Mouse (Mus musculus) kidney, adult 8-10 months (tissue): Measurements from ENCODE around the gene Cox11.

Source experiments
- DNase-seq, 2 experiments: peaks; one replicate each; pipeline ENCODE4 v3.0.0; 2022

Cox11 gene

DNA sequence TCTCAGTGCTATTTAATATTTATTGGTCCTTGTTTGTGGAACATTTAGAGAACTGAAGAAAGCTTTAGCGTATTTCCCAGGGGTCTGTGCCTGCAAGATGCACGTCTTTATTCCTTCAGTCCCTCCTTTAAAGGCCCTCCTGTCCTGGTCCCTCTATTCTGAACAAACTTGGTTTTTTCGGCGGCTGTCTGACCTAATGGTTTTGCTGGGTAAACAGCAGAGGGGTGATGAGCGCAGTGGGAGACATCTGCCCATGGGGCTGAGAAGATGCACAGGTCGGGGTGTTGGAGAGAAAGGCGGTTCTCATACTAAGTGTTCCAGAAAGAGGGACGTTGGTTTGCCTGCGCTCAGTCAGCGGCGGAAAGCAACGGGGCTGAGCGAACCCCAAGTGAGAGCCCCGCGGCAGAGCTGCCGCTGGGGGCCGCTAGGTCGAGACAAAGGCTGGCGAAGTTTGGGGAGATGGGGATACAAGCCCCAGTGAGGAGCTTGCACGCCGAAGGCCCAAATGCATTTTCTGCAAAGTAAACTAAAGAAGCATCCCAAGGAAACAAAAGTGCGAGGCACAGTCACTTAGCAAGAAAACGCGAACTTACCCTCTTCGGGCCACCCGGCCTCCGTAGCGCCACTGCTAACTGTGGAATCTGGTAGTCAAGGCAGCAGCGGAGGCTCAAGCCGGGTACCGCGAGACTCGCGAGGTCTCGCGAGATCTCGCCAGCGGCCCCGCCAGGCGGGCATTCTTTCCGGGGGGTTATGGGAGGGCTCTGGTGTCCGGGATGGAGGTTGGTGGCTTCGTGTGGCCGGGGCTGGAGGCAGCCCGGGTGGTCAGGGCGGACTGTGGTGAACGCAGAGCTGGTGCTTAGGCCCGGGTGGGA, at the start of gene Cox11, which contains the start of gene Stxbp4:
Cox11 (plus strand) TSS at position 734 of the 872 bp plus-strand sequence.
Stxbp4 (minus strand) TSS at position 645 of the 872 bp plus-strand sequence.
- DNase-seq: peak; percentile 92 to 93

DNA sequence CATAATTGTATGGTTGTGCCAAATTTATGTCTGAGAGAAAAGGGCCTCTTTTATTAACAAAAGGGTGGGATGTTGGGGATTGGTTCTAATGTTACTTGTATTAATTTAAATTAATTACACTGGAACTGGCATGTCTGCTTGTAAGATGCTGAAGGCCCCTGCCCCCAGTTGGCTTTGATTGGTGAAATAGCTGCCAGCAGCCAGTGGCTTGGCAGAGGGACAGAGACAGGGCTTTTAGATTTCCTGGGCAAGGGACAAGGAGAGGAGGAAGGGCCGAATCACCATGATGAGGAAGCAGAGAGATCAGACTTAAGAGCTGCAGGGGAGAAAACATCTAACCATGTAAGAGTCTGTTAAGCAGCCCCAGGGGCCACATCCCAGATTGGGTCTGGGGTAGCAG, 47.0 kb upstream of the Cox11 start:
- DNase-seq: no peak

DNA sequence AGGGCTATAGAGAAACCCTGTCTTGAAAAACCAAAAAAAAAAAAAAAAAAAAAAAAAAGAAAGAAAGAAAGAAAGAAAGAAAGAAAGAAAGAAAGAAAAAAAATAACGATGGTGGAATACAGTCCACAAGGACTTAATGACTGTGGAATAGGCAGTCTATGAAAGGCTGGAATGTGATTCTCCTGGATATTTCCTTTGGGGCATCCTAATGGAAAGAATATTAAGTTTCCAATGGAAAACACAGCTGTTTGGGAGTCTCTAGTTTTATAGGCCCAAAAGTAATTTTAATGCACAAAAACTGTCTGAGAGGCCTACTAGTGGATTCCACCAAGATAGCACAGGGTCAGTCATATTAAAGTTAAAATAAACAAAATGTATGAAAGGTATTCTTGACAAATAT, 42.1 kb upstream of the Cox11 start:
- DNase-seq: no peak

DNA sequence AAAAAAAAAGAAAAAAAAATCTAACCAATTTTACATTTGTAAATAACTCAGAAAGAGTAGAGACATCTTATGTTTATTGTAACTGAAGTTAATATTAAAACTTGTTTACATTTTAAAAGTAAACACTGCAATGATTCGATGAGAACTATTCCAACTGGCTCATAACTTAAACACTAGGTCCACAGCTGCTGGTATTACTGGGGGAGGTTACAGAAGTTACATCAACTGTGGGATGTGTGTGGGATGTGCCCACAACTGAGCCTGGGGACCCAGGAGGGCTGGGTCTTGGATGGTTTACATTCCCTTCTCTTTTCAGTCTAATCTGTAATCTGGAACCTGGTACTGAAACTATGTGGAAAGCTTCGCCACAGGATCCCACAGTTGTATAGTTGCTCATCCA, 34.9 kb upstream of the Cox11 start:
- no peak for DNase-seq

DNA sequence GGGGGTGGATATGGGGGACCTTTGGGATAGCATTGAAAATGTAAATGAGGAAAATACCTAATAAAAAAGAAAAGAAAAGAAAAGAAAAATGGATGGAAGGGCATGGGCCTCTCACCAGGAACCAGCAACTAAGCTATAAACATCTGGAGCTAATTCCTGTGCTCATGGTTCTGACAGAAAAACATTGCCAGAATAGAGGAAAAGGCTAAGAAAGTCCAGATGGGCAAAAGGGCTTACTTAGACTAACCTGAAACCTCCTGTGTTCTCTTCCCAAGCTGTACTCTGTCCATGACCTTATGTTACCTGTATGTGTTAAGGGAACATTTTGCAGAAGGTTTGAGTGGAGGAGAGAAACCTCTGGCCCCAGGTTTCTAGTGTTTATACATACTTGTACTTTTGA, 25.9 kb upstream of the Cox11 start:
- no peak for DNase-seq

DNA sequence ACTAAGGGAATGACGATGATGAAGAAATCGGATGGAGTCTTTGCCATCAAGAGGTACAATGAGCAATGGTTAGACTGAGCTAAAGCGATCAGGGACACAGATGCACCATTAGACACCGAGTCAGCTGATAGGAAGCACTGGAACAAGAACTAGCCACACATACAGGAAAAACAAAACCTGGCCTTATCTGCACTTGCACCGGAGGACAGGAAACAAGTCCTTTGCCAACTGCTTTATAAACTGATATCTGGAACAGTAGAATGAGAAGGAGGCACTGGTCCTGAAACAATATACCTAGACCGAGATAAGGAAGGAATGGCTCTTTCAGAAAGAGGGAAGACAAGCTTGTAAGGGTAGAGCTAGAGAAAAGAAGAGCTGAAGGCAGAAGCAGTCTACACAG, 23.2 kb upstream of the Cox11 start:
- DNase-seq: no peak

DNA sequence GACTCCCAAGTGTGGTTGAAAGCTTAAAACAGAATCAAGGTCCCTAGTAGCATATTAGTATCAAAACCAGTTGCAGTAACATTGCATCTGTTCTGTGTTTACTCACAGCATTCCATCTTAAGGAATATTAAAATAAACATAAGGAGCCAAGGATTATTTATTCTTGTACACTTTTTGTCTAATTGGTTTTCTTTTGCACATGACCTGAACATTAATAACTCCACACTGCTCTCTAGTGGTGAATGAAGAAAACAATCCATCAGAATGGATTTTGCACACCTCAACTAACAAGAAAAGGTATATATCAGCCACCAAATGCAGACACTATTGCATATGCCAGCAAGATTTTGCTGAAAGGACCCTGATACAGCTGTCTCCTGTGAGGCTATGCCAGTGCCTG, 21.5 kb upstream of the Cox11 start:
- no peak for DNase-seq

DNA sequence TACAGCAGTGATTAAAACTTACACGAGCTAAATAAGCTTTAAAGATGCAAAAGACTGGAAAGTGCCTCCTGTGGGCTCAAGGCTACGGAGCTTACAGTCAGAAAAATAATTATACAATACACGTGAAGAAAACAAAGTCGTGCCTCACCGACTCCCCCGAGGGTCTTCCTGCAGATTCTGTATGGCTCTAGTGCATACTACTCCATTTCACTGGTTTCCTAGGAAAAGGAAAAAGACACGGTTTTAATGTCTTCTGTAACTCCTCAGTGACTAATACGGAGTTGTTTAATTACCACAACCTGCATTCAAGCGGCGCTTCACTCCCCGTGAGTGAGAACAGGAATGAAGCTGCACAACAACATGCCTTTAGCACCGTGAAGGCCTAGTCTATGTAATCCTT, 15.9 kb upstream of the Cox11 start:
- no peak for DNase-seq

DNA sequence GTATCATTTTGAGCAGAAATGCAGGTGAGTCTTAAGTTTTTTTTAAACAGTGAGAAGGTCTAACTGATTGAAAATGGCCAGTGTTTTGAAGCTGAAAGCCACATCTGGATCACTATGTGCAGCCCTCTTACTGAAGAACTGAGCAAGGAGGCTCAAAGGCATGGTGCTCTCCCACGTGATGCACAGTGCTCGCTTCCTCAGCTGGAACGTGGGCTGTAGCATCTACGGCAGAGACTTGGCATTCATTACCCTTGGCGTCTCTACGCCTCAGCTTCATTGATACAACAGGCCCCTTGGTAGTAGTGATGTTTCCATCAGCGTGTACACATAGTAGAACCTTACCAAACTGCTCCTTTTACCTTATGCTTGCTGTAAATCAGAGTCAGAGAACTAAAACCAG, 15.5 kb upstream of the Cox11 start:
- no peak for DNase-seq

DNA sequence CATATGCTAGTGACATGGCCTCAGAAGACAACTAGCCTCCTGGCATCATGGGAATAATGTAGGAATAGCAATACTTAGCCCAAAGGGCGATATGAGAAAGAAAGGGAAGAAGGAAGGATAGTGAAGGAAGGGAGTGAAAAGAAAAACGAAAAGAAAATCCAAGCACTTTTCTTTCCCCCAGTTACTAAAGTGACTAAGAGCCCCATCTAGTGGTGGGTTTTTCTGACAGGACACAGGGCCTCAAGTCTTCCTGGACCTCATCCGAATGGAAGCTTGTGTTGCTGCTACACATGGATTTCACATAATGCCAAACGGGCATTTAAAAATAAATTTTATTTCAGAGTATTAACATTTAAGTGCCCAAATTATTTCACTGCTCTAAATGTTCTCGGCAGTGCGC, 14.5 kb upstream of the Cox11 start:
- DNase-seq: no peak

DNA sequence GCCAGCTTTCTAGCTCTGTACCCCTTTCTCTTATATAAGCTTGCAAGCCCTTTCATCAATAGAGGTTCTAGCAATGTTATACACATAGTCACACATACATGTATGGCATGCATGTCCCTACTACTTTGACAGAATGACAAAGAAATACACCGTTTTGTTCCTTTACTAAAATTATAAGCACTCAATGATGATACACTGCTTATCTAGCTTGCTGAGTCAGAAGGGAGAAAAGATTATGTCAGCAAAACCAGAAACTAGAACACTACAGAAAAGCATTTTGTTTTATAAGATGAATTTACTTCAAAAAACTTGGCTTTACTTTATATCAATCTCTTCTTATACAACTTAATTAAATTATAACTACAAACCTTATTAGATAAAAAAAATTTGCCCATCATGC, 12.8 kb upstream of the Cox11 start:
- no peak for DNase-seq

DNA sequence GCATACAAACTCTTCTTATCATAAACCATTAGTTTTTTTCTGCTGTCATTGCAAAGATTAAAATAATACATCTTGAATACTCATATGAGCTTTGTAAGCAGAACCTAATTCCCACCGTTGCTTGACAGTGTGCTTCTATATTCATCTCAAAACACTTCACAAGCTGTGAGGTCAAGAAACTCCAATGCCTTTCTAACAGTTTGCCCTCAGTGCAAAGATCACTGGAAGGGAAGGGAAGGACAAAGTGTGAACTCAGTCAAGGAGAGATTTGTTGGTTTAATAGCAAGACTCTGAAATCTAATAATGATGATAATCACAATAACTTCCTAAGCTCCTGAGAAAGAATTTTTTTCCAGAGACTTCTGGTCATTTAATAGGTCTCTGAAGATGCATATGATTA, 10.2 kb upstream of the Cox11 start:
- peak; percentile 49 to 55 for DNase-seq

DNA sequence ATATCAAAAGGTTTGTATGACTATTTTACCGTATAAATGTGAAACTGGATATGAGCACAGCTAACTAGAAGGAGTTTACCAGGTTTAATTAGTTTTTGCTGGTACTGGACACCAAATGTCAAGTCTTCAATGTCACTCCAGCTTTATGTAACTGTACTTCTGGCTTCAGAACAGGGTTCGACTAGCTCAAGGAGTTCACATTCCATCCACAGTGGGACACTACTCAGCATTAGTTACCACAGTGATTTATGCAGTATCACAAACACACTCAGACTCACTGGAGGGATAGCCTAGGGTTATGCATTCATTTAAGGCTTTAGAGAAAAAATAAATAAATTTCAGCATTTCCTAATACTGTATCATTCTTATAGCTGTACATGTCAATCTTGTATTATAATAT, 5.5 kb upstream of the Cox11 start:
- DNase-seq: peak in 1 of 2 experiments; percentile 72

DNA sequence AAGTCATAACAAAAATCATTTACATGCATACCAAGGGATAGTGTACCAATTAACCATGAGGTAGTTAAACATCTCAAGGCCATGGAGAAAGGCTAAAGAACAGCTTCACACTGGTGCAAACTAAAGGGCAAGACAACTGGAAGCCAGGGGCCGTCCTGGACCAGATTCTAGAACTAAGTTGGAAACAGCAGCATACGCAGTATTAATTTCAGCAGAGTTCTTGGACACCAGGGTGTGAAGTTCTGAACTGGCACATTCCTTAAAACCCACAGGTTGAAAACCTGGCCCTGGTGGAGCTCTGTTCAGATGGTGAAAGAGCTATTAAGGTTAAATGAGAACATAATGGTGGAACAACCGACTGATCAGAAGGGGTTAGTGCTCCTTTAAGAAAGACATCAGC, 3.3 kb upstream of the Cox11 start:
- DNase-seq: peak; percentile 27 to 30

DNA sequence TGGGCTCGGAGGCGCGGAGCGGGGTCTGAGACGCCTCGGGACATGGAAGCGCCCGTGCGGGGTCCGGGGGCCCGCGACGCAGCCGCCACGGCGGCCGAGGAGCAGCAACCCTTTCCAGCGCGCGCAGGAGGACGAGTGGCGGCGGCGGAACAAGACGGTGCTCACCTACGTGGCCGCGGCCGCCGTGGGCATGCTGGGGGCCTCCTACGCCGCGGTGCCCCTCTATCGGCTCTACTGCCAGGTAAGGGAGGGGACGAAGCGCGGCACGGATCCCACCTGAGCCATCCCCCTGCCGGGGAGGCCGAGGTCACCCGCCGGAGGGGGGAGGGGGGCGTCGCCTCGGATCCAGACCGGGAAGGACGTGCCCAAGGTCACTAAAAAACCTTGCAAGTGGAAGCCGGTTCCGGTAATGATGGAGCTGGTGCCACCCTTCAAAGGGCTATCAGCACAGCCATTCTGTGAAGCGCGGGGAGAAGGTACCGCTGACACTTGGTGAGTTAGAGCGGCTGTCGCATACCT, 398 bp downstream of the Cox11 start:
- peak; percentile 45 to 51 for DNase-seq

DNA sequence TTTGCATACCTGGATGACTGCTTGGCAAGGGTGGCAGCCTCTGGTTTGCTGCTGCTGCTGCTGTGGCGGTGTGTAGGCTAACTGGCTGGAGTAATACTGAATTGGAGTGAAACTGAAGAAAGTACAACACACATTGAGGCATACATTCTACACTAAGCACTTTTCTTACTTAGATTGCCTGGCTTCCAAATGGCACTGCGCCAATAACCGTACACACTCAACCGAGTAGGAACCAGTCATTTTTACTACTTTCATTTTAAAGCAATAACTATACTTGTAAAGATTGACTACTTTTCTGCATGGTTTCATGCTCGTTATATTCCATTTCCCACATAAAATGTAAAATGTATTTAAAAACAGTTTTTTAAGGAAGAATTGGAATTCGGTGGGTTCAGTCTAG, 11.8 kb downstream of the Cox11 start:
- DNase-seq: no peak

DNA sequence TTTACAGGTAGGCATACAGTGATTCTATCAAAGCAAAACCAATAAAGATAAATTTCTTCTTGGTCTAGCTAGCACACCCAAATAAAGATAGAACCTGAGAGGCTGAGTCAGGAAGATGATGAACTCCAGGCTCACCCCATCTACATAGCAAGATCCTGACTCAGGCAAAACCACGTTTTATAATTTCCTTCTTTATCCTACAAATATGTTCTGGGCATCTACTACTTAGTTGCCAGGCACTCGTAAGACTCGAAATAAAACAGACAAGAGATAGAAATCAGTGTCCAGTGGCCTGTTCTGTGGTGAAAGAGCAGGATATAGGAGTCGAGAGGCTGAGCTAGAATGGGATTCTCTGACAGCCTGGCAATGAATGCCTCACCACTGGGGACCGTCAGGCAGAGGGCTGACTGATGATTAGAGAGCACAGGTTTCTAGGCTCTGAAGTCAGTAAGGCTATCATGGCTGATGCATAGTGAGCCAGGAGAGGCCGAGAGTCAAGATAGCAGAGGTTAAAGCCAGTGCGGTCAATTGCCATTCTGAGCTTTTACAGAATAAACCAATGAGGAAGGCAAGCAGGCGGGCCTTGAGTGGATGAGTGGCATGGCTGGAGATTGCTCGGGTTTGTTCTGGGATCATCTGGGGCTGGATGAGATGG, 12.4 kb downstream of the Cox11 start:
- no peak for DNase-seq

DNA sequence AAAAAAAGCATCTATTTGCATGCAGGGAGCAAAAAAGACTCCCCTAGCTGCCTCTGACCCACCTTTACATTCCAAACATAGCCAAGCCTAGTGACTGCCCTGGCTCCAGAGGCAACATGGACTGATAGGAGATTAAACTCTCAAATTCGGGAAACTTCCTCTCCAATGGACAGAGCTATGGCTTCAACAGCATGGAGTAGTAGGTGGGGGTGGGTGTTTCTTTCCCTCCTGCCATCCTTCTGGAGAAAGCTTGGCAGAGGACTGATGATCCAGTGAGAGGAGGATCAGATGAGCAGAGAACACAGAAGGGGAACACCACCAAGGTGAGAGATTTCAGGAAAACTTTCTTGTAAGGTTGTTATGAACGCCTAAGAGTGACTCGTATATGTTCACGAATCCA, 14.6 kb downstream of the Cox11 start:
- no peak for DNase-seq

DNA sequence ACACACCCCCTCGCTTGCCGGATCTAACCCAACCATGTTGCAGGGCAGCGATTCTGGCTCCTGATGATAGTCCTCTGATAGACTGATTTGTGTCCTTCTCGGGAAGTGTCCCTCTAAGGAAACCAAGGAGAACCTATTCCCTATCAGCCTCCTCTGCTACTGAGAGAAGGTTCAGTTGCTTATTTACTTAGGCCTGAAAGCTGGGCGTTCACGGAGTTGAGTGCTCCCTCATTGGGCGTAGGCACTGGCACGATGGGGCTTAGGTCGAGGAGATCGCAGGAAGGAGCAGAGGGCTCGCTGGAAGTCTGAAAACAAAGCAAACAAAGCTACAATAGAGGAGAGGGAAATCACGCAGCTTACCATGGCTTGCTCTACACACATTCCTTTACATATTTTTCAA, 19.6 kb downstream of the Cox11 start:
- no peak for DNase-seq

DNA sequence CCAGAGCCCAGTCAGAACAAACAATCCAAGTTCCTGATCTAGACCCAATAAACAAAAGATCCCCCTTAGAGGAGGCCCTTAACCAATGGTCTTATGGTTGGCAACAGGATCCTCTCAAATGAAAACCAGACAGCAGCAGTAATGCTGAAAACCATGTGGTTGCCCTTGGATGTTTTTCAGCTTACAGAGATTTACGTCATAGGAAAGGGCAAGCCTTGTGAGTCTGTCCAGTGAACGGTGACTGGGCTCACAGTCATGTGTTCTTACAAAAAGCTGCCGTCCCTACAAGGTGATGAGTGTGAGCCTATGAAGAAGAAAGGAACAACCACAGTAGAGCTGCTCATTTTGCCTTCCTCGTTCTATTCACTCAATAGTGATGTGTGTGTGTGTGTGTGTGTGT, 22.7 kb downstream of the Cox11 start:
- no peak for DNase-seq

DNA sequence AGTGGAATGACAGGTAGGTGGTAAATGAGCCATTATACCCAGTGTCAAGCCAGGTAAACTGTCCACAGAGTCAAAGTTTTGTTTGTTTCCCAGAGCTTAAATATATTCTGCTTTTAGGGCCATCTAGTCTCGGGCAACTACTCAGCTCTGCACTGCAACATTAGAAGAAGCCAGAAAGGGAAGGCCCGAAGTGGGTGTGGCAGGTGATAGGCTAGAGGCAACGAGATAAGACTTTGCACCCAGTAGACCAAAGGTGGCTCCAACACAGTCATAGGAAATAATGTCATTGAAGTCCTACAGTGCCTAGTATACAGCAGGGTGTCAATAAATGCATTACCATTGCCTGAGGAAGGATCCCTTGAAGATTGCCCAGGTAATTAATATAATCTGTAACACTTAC, 25.1 kb downstream of the Cox11 start:
- no peak for DNase-seq

DNA sequence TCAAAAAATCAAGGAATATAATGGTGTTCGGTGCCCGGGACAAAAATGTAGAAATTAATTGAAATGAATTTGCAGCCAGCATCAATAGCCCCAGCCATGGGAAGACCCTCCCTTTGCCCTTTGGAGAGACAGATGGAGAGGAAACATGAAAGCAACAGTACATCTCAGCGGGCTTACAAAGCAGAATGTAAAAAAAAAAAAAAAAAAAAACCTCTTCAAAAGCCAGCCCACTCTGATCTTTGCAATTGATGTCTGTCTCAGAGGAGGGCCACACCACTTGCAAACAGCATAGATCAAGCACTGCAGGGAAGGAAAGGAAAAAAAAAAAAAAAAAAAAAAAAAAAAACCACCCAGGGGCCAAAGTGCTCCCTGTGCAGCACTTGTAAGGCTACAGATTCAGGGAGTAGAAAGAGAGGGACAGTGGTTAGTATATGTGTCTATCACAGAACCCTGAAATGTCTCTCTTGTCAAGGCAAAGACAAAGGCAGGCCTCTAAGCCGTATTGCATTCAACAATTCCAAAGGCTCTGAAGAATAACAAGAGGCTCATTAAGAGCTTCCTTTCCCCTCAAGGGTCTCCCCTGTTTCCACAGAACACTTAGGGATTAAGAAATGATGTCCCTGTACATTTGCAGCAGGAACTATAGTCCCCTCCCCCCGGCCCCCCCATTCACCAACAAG, 25.8 kb downstream of the Cox11 start:
- DNase-seq: no peak

DNA sequence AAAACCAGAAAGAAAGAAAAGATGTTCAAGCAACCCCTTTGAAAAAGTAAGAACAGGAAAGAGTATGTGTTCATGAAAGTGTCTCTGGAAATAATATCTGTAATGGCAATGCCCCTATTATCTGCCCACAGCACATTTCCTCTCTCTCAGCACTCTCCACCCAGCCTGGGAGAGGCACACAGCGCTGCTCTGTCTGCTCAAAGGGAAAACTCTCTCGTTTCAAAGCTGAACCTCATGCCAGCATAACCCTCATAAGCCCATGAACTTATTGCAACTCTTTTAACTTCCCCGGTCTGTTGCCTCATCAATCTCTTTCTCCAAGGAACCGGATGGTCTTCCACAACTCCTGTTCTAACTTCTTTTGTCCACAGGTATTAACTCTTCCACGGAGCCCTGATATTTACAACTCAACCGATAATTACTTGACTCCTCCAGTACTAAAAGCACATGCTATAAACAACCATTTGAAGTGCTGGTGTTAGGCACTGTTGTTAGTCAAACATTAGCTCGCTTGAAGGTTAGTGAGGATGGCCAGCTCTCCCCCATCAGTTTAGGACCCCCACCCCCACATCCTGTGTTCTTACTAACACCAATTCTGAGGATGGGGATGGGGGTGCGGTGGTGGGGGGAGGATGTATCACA, 26.5 kb downstream of the Cox11 start:
- DNase-seq: no peak
